Mouse (Mus musculus) embryo, embryonic 10 days (tissue): Measurements from ENCODE around the gene Rtkn2.

Source experiments
- DNase-seq: peaks from one replicate; pipeline ENCODE4 v3.0.0-alpha.2; 2015; ENCODE audit warnings: low spot score

Gene Rtkn2

GRCm38 (mm10) chr10:67979401-67980157 lies at the start of gene Rtkn2:
TSS of gene Rtkn2 (plus strand) at chr10:67979570.
- peak; percentile 97 for DNase-seq

- DNase-seq: no peak
Observed at GRCm38 (mm10) chr10:67931328-67931727, 48.0 kb upstream of the Rtkn2 start.

- no peak for DNase-seq
Observed at GRCm38 (mm10) chr10:67932780-67933179, 46.6 kb upstream of the Rtkn2 start.

- no peak for DNase-seq
Observed at GRCm38 (mm10) chr10:67936944-67937343, 42.4 kb upstream of the Rtkn2 start.

GRCm38 (mm10) chr10:67937775-67938174 lies 41.6 kb upstream of the Rtkn2 start:
- no peak for DNase-seq

- no peak for DNase-seq
Observed at GRCm38 (mm10) chr10:67939546-67939945, 39.8 kb upstream of the Rtkn2 start.

GRCm38 (mm10) chr10:67943513-67943912 lies 35.9 kb upstream of the Rtkn2 start:
- DNase-seq: no peak

- no peak for DNase-seq
Observed at GRCm38 (mm10) chr10:67950059-67950748, 29.2 kb upstream of the Rtkn2 start.

- no peak for DNase-seq
Observed at GRCm38 (mm10) chr10:67951690-67952089, 27.7 kb upstream of the Rtkn2 start.

- DNase-seq: no peak
Observed at GRCm38 (mm10) chr10:67955982-67956381, 23.4 kb upstream of the Rtkn2 start.

GRCm38 (mm10) chr10:67959982-67960381 lies 19.4 kb upstream of the Rtkn2 start:
- DNase-seq: no peak

GRCm38 (mm10) chr10:67962496-67962895 lies 16.9 kb upstream of the Rtkn2 start:
- no peak for DNase-seq

- peak; percentile 35 for DNase-seq
Observed at GRCm38 (mm10) chr10:67964060-67964459, 15.3 kb upstream of the Rtkn2 start.

GRCm38 (mm10) chr10:67965251-67965986 lies 14.0 kb upstream of the Rtkn2 start:
- DNase-seq: no peak

GRCm38 (mm10) chr10:67966102-67966501 lies 13.3 kb upstream of the Rtkn2 start:
- DNase-seq: peak; percentile 12

- no peak for DNase-seq
Observed at GRCm38 (mm10) chr10:67966983-67967382, 12.4 kb upstream of the Rtkn2 start.

- DNase-seq: peak; percentile 63
Observed at GRCm38 (mm10) chr10:67971166-67971796, 8.1 kb upstream of the Rtkn2 start.

GRCm38 (mm10) chr10:67977271-67977670 lies 2.1 kb upstream of the Rtkn2 start:
- no peak for DNase-seq

- no peak for DNase-seq
Observed at GRCm38 (mm10) chr10:67983776-67984175, 4.4 kb downstream of the Rtkn2 start.

GRCm38 (mm10) chr10:67984271-67984943 lies 5.0 kb downstream of the Rtkn2 start:
- DNase-seq: peak; percentile 77

GRCm38 (mm10) chr10:67985100-67985499 lies 5.7 kb downstream of the Rtkn2 start:
- DNase-seq: no peak

GRCm38 (mm10) chr10:67995356-67995755 lies 16.0 kb downstream of the Rtkn2 start:
- no peak for DNase-seq
